Comparison of ENCODE assay signal across 9 mouse cellular contexts in the genomic region with DNA sequence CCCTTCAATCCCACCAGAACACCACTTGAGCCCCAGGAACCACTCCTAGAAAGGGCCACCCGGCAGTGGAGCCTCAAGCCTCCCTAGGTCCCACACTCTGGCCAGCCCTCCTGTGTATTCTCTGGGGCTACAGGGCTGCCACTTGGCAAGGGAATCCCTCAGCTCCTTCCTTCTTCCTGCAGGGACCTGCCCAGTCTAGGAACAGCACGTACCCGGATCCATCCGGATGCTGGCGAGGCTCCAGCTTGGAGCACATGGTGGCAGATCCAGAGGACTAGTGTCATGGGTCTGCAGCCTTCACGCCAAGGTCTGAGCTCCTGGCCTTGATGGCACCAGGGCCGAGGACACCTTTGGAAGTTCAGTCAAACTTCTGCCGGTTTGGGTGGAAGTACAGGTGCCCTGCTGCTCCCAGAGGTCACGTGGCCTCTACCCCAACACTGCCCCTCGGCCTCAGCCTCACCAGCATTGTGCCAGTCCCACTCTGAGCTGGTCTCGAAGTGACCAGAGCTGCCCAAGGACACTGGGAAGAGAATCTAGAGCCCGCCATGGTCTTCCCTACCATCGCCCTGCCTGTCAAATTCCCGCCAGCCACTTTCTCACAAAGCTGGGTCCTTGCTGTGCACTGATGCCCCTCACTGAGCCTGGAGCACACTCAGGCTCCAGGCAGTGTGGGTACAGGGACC.
DNase-seq lines count a peak whose midpoint lies in the region.
"Had no signal": no experiment of that assay in that cellular context is flagged by ENCODE, and none has a peak within 500 bp of the region (broad histone marks: within the 10 kb centered on the region; RNA-seq: fewer than 3 reads in every experiment).

No protein-coding gene starts in this region.

- peak; percentile 82 for DNase-seq in urinary bladder, postnatal 14 days (ENCODE audit: low spot score)
- no peak for DNase-seq in urinary bladder, adult 2 months (ENCODE audit: low spot score)
- peak; percentile 78 to 84 for DNase-seq in heart, adult 9 months (ENCODE audit: low spot score in 2 of 2)
- DNase-seq in lung, adult 18-20 months, result peak; percentile 91 to 94
- no peak for DNase-seq in T-cell, adult 2 months (ENCODE audit: low spot score)
- no peak for DNase-seq in frontal cortex, adult 2 months (ENCODE audit: extremely low spot score in 1 of 2, low spot score in 1 of 2)
- DNase-seq in hindbrain, embryonic 10.5 days (ENCODE audit: low spot score), result no peak
- no peak for DNase-seq in midbrain, embryonic 10.5 days (ENCODE audit: low spot score)

- no peak overlapping the region for H3K4me3 ChIP-seq in hindbrain, embryonic 10.5 days
- H3K4me3 ChIP-seq in midbrain, embryonic 10.5 days, result no peak overlapping the region
- H3K4me3 ChIP-seq: limb, embryonic 13.5 days had no signal

- no peak overlapping the region for H3K27ac ChIP-seq in hindbrain, embryonic 10.5 days
- H3K27ac ChIP-seq in midbrain, embryonic 10.5 days (replicated peaks), result no peak overlapping the region
- H3K27ac ChIP-seq: limb, embryonic 13.5 days had no signal

- H3K36me3 ChIP-seq in hindbrain, embryonic 10.5 days, result peaks cover 37% of the 10 kb centered on the region
- H3K36me3 ChIP-seq in midbrain, embryonic 10.5 days, result peaks cover 9% of the 10 kb centered on the region

- H3K9me3 ChIP-seq in hindbrain, embryonic 10.5 days, result no peaks in the 10 kb centered on the region
- no peaks in the 10 kb centered on the region for H3K9me3 ChIP-seq in midbrain, embryonic 10.5 days (replicated peaks)
- H3K9me3 ChIP-seq: limb, embryonic 13.5 days had no signal

- H3K27me3 ChIP-seq in hindbrain, embryonic 10.5 days (ENCODE audit: insufficient read depth, poor library complexity, severe bottlenecking), result peaks cover 61% of the 10 kb centered on the region
- H3K27me3 ChIP-seq in midbrain, embryonic 10.5 days (ENCODE audit: low read depth, poor library complexity, severe bottlenecking), result peaks cover 62% of the 10 kb centered on the region

- peaks cover 45% of the 10 kb centered on the region for H3K4me1 ChIP-seq in hindbrain, embryonic 10.5 days (replicated peaks)
- H3K4me1 ChIP-seq in midbrain, embryonic 10.5 days, result peaks cover 26% of the 10 kb centered on the region

- 85% methylated on average over 14 of the region's 14 CpGs for WGBS in hindbrain, embryonic 10.5 days
- 91% methylated on average over 14 of the region's 14 CpGs for WGBS in midbrain, embryonic 10.5 days

Comparison
In these comparisons a context has a peak if more than half of its experiments do, and no peak if none do; other contexts are left out.
1. DNase-seq: peak in urinary bladder, postnatal 14 days (single experiment), heart, adult 9 months (2 of 2) and lung, adult 18-20 months (2 of 2); none in urinary bladder, adult 2 months (single experiment), T-cell, adult 2 months (single experiment), frontal cortex, adult 2 months (0 of 2), hindbrain, embryonic 10.5 days (single experiment) and midbrain, embryonic 10.5 days (single experiment).